Mouse (Mus musculus) hindbrain, embryonic 13.5 days (tissue): ENCODE results near the gene Gm9774. TPM values are rescaled to one million over a fixed set of nuclear protein-coding genes. Genes with fewer than 3 reads are reported as not detected.

ENCODE experiments used
- ATAC-seq: fragments of 200-750 bp; cut with Nextera tagmentation; 2 replicates; pipeline ENCODE4 v1.8.0; 2017; ENCODE audit warnings: moderate TSS enrichment; ENCODE audit not compliant: low FRiP score
- H3K27ac ChIP-seq: fragments of 300-500 bp; sonication (generic); 2 replicates; pipeline ENCODE4 v1.5.1; 2015; ENCODE audit warnings: inconsistent platforms, mild to moderate bottlenecking, moderate library complexity
- H3K27me3 ChIP-seq: fragments of 300-500 bp; sonication (generic); 2 replicates; pipeline ENCODE4 v1.6.1; 2015; ENCODE audit warnings: mild to moderate bottlenecking, inconsistent platforms
- H3K36me3 ChIP-seq: fragments of 300-500 bp; sonication (generic); 2 replicates; pipeline ENCODE4 v1.6.1; 2015; ENCODE audit warnings: mild to moderate bottlenecking, inconsistent platforms
- H3K4me1 ChIP-seq: fragments of 300-500 bp; sonication (generic); replicated peaks from 2 replicates; pipeline ENCODE4 v1.6.1; 2015; ENCODE audit warnings: inconsistent platforms
- H3K4me2 ChIP-seq: fragments of 300-500 bp; sonication (generic); 2 replicates; pipeline ENCODE4 v1.6.1; 2015; ENCODE audit warnings: inconsistent platforms, mild to moderate bottlenecking, moderate library complexity
- H3K4me3 ChIP-seq: fragments of 300-500 bp; sonication (generic); 2 replicates; pipeline ENCODE4 v1.5.1; 2015; ENCODE audit warnings: mild to moderate bottlenecking, inconsistent platforms
- H3K9ac ChIP-seq: fragments of 300-500 bp; sonication (generic); 2 replicates; pipeline ENCODE4 v1.6.1; 2015; ENCODE audit warnings: mild to moderate bottlenecking, inconsistent platforms
- H3K9me3 ChIP-seq: fragments of 300-500 bp; sonication (generic); 2 replicates; pipeline ENCODE4 v1.6.1; 2016; ENCODE audit warnings: inconsistent platforms
- WGBS: fragments of 180-500 bp; shearing (Covaris S2); methylation state at CpG from one replicate; pipeline ENCODE4 v1.1.7; 2015; 5-methylcytosine and 5-hydroxymethylcytosine counted together
- polyA plus RNA-seq: library from polyadenylated mRNA; unstranded; fragments of >200 nt; fragmentation: Nextera tagmentation; extraction: Ambion mirVana; gene quantifications from 2 replicates; pipeline ENCODE4 v1.2.1, GENCODE M21; 2015

The Gm9774 gene
- 9.0 and 11.1 TPM in 2 replicates for polyA plus RNA-seq

GRCm38 (mm10) chr3:92429323-92429722, at the start of gene Gm9774:
Gene Gm9774, minus strand, starts transcription at chr3:92429423.
- Histone ChIP-seq H3K27me3 (no peaks in the 10 kb centered on the region), H3K9me3 (0 out of 2 replicates have a peak, but pooled peaks cover 3% of the 10 kb centered on the region), H3K9ac (no peak within 1 kb of the TSS), H3K4me1 (no peaks in the 10 kb centered on the region), H3K36me3 (no peaks in the 10 kb centered on the region), H3K4me2 (no peak within 1 kb of the TSS), H3K27ac (no peak within 1 kb of the TSS), H3K4me3 (no peak within 1 kb of the TSS)
- ATAC-seq, result no peak
- 94% methylated on average over 6 of the region's 6 CpGs for WGBS

GRCm38 (mm10) chr3:92470111-92470510, 40.9 kb upstream of the Gm9774 start:
- Histone ChIP-seq H3K4me3 (no peak overlapping the region), H3K27ac (no peak overlapping the region), H3K36me3 (no peaks in the 10 kb centered on the region), H3K9me3 (no peaks in the 10 kb centered on the region), H3K9ac (no peak overlapping the region), H3K4me1 (no peaks in the 10 kb centered on the region), H3K27me3 (no peaks in the 10 kb centered on the region), H3K4me2 (no peak overlapping the region)
- no peak for ATAC-seq
- WGBS, result 84% methylated on average over 2 of the region's 2 CpGs

GRCm38 (mm10) chr3:92467424-92467823, 38.2 kb upstream of the Gm9774 start:
- H3K27ac ChIP-seq, result no peak overlapping the region
- no peaks in the 10 kb centered on the region for H3K27me3 ChIP-seq
- ATAC-seq, result no peak

GRCm38 (mm10) chr3:92466576-92466975, 37.4 kb upstream of the Gm9774 start:
- no peak overlapping the region for H3K4me2 ChIP-seq
- H3K4me3 ChIP-seq, result no peak overlapping the region
- H3K36me3 ChIP-seq, result no peaks in the 10 kb centered on the region
- H3K4me1 ChIP-seq, result no peaks in the 10 kb centered on the region
- H3K9me3 ChIP-seq, result no peaks in the 10 kb centered on the region
- no peak overlapping the region for H3K9ac ChIP-seq
- H3K27me3 ChIP-seq, result no peaks in the 10 kb centered on the region
- no peak for ATAC-seq
- H3K27ac ChIP-seq, result no peak overlapping the region
- WGBS, result 95% methylated on average over 1 of the region's 1 CpGs

More at GRCm38 (mm10) chr3:92467424-92467823, 38.2 kb upstream of the Gm9774 start:
- Histone ChIP-seq H3K36me3 (no peaks in the 10 kb centered on the region), H3K4me1 (no peaks in the 10 kb centered on the region), H3K4me3 (no peak overlapping the region), H3K9ac (no peak overlapping the region), H3K4me2 (no peak overlapping the region), H3K9me3 (no peaks in the 10 kb centered on the region)

- no peaks in the 10 kb centered on the region for H3K27me3 ChIP-seq
- no peaks in the 10 kb centered on the region for H3K9me3 ChIP-seq
- no peak within 1 kb of the TSS for H3K4me3 ChIP-seq
- H3K4me1 ChIP-seq, result no peaks in the 10 kb centered on the region
- 65% methylated on average over 2 of the region's 2 CpGs for WGBS
- H3K36me3 ChIP-seq, result no peaks in the 10 kb centered on the region
- no peak within 1 kb of the TSS for H3K9ac ChIP-seq
- ATAC-seq, result no peak
- no peak within 1 kb of the TSS for H3K4me2 ChIP-seq
- no peak within 1 kb of the TSS for H3K27ac ChIP-seq
Observed at GRCm38 (mm10) chr3:92458620-92459019, 29.4 kb upstream of the Gm9774 start, which contains the start of gene Sprr3. Gene Sprr3, minus strand, starts transcription at chr3:92458720.

- H3K4me1 ChIP-seq, result no peaks in the 10 kb centered on the region
- H3K27ac ChIP-seq, result no peak overlapping the region
- no peaks in the 10 kb centered on the region for H3K9me3 ChIP-seq
- no peaks in the 10 kb centered on the region for H3K27me3 ChIP-seq
- no peak overlapping the region for H3K9ac ChIP-seq
- ATAC-seq, result no peak
- H3K4me2 ChIP-seq, result no peak overlapping the region
- WGBS, result 93% methylated on average over 5 of the region's 5 CpGs
- no peaks in the 10 kb centered on the region for H3K36me3 ChIP-seq
- no peak overlapping the region for H3K4me3 ChIP-seq
Observed at GRCm38 (mm10) chr3:92455151-92455550, 25.9 kb upstream of the Gm9774 start.

- H3K4me2 ChIP-seq, result no peak overlapping the region
- WGBS, result 96% methylated on average over 3 of the region's 3 CpGs
- H3K36me3 ChIP-seq, result no peaks in the 10 kb centered on the region
- no peaks in the 10 kb centered on the region for H3K4me1 ChIP-seq
- H3K4me3 ChIP-seq, result no peak overlapping the region
- H3K27me3 ChIP-seq, result no peaks in the 10 kb centered on the region
- no peak for ATAC-seq
- no peak overlapping the region for H3K27ac ChIP-seq
- H3K9me3 ChIP-seq, result no peaks in the 10 kb centered on the region
- no peak overlapping the region for H3K9ac ChIP-seq
Observed at GRCm38 (mm10) chr3:92440177-92440576, 11.0 kb upstream of the Gm9774 start.

GRCm38 (mm10) chr3:92438689-92439088, 9.5 kb upstream of the Gm9774 start, which contains the start of gene Sprr1b:
Gene Sprr1b, minus strand, starts transcription at chr3:92438789.
- H3K9me3 ChIP-seq, result no peaks in the 10 kb centered on the region
- no peaks in the 10 kb centered on the region for H3K36me3 ChIP-seq
- ATAC-seq, result no peak
- H3K4me2 ChIP-seq, result no peak within 1 kb of the TSS
- H3K9ac ChIP-seq, result no peak within 1 kb of the TSS
- no peaks in the 10 kb centered on the region for H3K27me3 ChIP-seq
- H3K4me3 ChIP-seq, result no peak within 1 kb of the TSS
- no peak within 1 kb of the TSS for H3K27ac ChIP-seq
- 88% methylated on average over 3 of the region's 3 CpGs for WGBS
- no peaks in the 10 kb centered on the region for H3K4me1 ChIP-seq

- Histone ChIP-seq H3K9ac (no peak within 1 kb of the TSS), H3K27me3 (no peaks in the 10 kb centered on the region), H3K4me1 (no peaks in the 10 kb centered on the region), H3K9me3 (0 out of 2 replicates have a peak, but pooled peaks cover 3% of the 10 kb centered on the region), H3K4me3 (no peak within 1 kb of the TSS), H3K36me3 (no peaks in the 10 kb centered on the region), H3K27ac (no peak within 1 kb of the TSS), H3K4me2 (no peak within 1 kb of the TSS)
- no peak for ATAC-seq
- WGBS, result 93% methylated on average over 2 of the region's 2 CpGs
Observed at GRCm38 (mm10) chr3:92432282-92432681, 3.1 kb upstream of the Gm9774 start, which contains the start of gene Sprr2k. Gene Sprr2k, plus strand, starts transcription at chr3:92432582.

- Histone ChIP-seq H3K4me3 (no peak within 1 kb of the TSS), H3K36me3 (no peaks in the 10 kb centered on the region), H3K4me2 (no peak within 1 kb of the TSS), H3K4me1 (no peaks in the 10 kb centered on the region), H3K9me3 (no peaks in the 10 kb centered on the region), H3K27me3 (no peaks in the 10 kb centered on the region), H3K27ac (no peak within 1 kb of the TSS), H3K9ac (no peak within 1 kb of the TSS)
- ATAC-seq, result no peak
- 99% methylated on average over 2 of the region's 2 CpGs for WGBS
Observed at GRCm38 (mm10) chr3:92417782-92418181, 11.4 kb downstream of the Gm9774 start, which contains the start of gene Sprr2j-ps. Gene Sprr2j-ps, plus strand, starts transcription at chr3:92418082.

- Histone ChIP-seq H3K36me3 (no peaks in the 10 kb centered on the region), H3K9ac (no peak within 1 kb of the TSS), H3K4me2 (no peak within 1 kb of the TSS), H3K9me3 (no peaks in the 10 kb centered on the region), H3K27me3 (no peaks in the 10 kb centered on the region), H3K4me1 (no peaks in the 10 kb centered on the region), H3K27ac (no peak within 1 kb of the TSS), H3K4me3 (no peak within 1 kb of the TSS)
- ATAC-seq, result no peak
- 98% methylated on average over 2 of the region's 2 CpGs for WGBS
Observed at GRCm38 (mm10) chr3:92407691-92408090, 21.5 kb downstream of the Gm9774 start, which contains the start of gene Sprr2i. Gene Sprr2i, plus strand, starts transcription at chr3:92407991.

GRCm38 (mm10) chr3:92394301-92394700, 34.9 kb downstream of the Gm9774 start:
- no peak for ATAC-seq
- no peaks in the 10 kb centered on the region for H3K36me3 ChIP-seq
- H3K9ac ChIP-seq, result no peak overlapping the region
- H3K4me1 ChIP-seq, result no peaks in the 10 kb centered on the region
- H3K27me3 ChIP-seq, result no peaks in the 10 kb centered on the region
- no peak overlapping the region for H3K4me3 ChIP-seq
- no peak overlapping the region for H3K4me2 ChIP-seq
- no peaks in the 10 kb centered on the region for H3K9me3 ChIP-seq
- WGBS, result 64% methylated on average over 1 of the region's 1 CpGs
- H3K27ac ChIP-seq, result no peak overlapping the region

- Histone ChIP-seq H3K27ac (no peak within 1 kb of the TSS), H3K4me3 (no peak within 1 kb of the TSS), H3K9ac (no peak within 1 kb of the TSS), H3K4me2 (no peak within 1 kb of the TSS), H3K27me3 (no peaks in the 10 kb centered on the region), H3K9me3 (no peaks in the 10 kb centered on the region), H3K36me3 (no peaks in the 10 kb centered on the region), H3K4me1 (no peaks in the 10 kb centered on the region)
- 87% methylated on average over 1 of the region's 1 CpGs for WGBS
- no peak for ATAC-seq
Observed at GRCm38 (mm10) chr3:92385385-92385784, 43.8 kb downstream of the Gm9774 start, which contains the start of gene Sprr2h. Gene Sprr2h, plus strand, starts transcription at chr3:92385685.
